Mouse (Mus musculus): ENCODE measurements around the gene Gm47955.
"Not testable (repeated sequence)": the region's sequence is repeated elsewhere in the genome, so short reads cannot be mapped to it uniquely, and the experiment has no call there.

Gm47955 gene

DNA sequence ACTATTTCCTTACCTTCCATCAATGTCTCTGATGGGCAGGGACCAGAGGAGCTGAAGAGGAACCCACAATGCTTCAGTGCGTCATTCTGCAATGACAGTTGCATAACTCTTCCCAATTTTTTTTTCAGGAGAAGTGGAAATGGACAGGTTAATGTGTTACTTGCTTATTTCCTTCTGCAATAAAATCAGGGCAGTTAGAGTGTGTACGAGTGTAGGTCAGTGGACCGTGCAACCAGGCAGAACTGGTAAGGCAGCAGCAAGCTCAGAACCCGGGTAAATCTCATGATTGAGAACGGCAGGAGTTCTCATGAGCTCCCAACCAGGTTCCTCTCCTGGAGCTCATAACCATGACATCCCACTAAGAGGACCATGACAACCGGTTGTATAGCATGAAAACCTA lies 32.0 kb downstream of the Gm47955 start:
- DNase-seq (ENCODE audit: low spot score in 2 of 2), result no peak

DNA sequence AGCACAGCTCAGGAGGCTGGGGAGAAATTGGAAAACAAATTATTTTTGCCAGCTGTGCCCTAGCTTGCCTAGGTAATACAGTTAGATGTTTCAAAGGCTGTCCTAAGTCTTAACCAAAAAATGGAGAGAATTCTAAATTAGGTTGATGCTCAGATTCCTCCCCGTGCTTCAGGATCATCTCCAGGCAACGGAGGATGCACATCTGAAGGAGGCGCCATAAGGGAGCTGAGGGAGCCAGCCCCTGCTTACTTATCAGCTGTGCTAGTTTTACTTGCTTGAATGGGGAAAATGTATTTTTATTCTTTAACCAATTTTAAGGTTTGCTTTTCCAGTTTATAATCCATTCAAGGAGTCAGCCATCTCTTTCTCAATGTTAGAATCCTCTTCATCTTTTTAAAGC lies 33.9 kb downstream of the Gm47955 start:
- DNase-seq (ENCODE audit: low spot score in 2 of 2), result no peak

DNA sequence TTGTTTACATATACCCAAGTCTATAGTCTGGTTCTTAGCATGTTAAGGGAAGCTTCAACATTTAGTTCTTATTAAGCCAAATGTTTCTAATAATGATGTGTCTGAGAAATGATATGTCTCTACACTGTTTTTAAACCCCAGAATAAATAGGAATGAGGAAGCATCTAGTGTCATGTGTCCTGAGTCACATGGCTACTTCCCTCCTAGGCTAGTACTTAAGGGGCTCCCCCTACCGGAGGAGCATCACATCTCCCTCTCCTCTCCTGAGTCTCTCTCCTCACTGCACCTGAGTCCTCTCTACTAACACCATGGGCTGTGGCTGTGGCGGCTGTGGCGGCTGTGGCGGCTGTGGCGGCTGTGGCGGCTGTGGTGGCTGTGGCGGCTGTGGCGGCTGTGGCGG lies 40.2 kb downstream of the Gm47955 start, which contains the start of gene Gm47959:
Gene Gm47959 (plus strand): TSS at position 243 of the 400 bp plus-strand sequence.
- DNase-seq (ENCODE audit: low spot score in 2 of 2), result not testable (repeated sequence)

- no peak for DNase-seq (ENCODE audit: low spot score in 2 of 2)
These were observed 46.4 kb downstream of the Gm47955 start for GRCm38 (mm10) chr1:83006218-83007179.

- no peak for DNase-seq (ENCODE audit: low spot score in 2 of 2)
These were observed 47.4 kb downstream of the Gm47955 start for GRCm38 (mm10) chr1:83007471-83007870.

Data from urinary bladder, postnatal 4 days (tissue).